Comparison of ENCODE assay signal across 8 mouse cellular contexts in genomic region chr2:165034131-165035057, GRCm38 (mm10). TPM values are rescaled to one million over a fixed set of nuclear protein-coding genes. Genes with fewer than 3 reads are reported as not detected.
DNase-seq lines count a peak whose midpoint lies in the region; ATAC-seq and TF ChIP-seq lines count a peak whose summit lies in the region.

Ncoa5 (minus strand) TSS chr2:165034867.

- peak within 1 kb of the TSS; percentile 67 for H3K4me2 ChIP-seq in CH12.LX (ENCODE audit: insufficient read depth, low read depth, poor library complexity, severe bottlenecking)
- peak within 1 kb of the TSS; percentile 79 for H3K4me2 ChIP-seq in forebrain, embryonic 12.5 days
- peak within 1 kb of the TSS; percentile 65 for H3K4me2 ChIP-seq in heart, postnatal 0 days (ENCODE audit: low read depth, low read length)
- peak within 1 kb of the TSS; percentile 84 for H3K4me2 ChIP-seq in liver, embryonic 16.5 days (ENCODE audit: low read depth, low read length)
- H3K4me2 ChIP-seq in neural tube, embryonic 13.5 days: peak within 1 kb of the TSS; percentile 95

- peak within 1 kb of the TSS; percentile 79 to 90 (median 79) for H3K4me3 ChIP-seq in CH12.LX (replicated peaks in 1 of 3; ENCODE audit: low read depth in 2 of 3, low read length in 2 of 3, poor library complexity in 1 of 3)
- H3K4me3 ChIP-seq in forebrain, embryonic 12.5 days (replicated peaks): peak within 1 kb of the TSS; percentile 90
- peak within 1 kb of the TSS; percentile 96 for H3K4me3 ChIP-seq in heart, postnatal 0 days (ENCODE audit: low read depth, low read length)
- peak within 1 kb of the TSS; percentile 93 for H3K4me3 ChIP-seq in liver, embryonic 16.5 days (ENCODE audit: low read depth, low read length)
- peak within 1 kb of the TSS; percentile 97 for H3K4me3 ChIP-seq in neural tube, embryonic 13.5 days
- peak within 1 kb of the TSS; percentile 98 for H3K4me3 ChIP-seq in testis, adult 2 months (ENCODE audit: control insufficient read depth, low read depth, low read length)

- no peaks in the 10 kb centered on the region for H3K27me3 ChIP-seq in CH12.LX (replicated peaks)
- H3K27me3 ChIP-seq in forebrain, embryonic 12.5 days: peaks cover under 1% of the 10 kb centered on the region; the same call in 1 of the 2 replicates
- no peaks in the 10 kb centered on the region for H3K27me3 ChIP-seq in heart, postnatal 0 days (ENCODE audit: control insufficient read depth, insufficient read depth, low read length)
- H3K27me3 ChIP-seq in liver, embryonic 16.5 days (ENCODE audit: control insufficient read depth, insufficient read depth, low read depth, low read length): no peaks in the 10 kb centered on the region
- H3K27me3 ChIP-seq in neural tube, embryonic 13.5 days: no peaks in the 10 kb centered on the region
- no peaks in the 10 kb centered on the region for H3K27me3 ChIP-seq in testis, adult 2 months (ENCODE audit: control insufficient read depth, insufficient read depth, low read length)

- peak in 1 of 2 experiments; percentile 13; a peak in 1 of 4 replicates for TF ChIP-seq CTCF in CH12.LX (conservative IDR thresholded peaks at IDR 0.05 in 1 of 2, IDR thresholded peaks at IDR 0.05 in 1 of 2; ENCODE audit: low read depth in 2 of 2, low read length in 2 of 2)
- TF ChIP-seq CTCF in heart, postnatal 0 days (IDR thresholded peaks at IDR 0.05; ENCODE audit: low read depth): peak; percentile 7; the same call in 1 of the 2 replicates
- TF ChIP-seq CTCF in testis, adult 2 months (IDR thresholded peaks at IDR 0.05; ENCODE audit: control insufficient read depth, insufficient read depth, insufficient replicate concordance, low read depth, low read length): no peak

- peaks cover 11 to 47% of the 10 kb centered on the region in 2 experiments for H3K4me1 ChIP-seq in CH12.LX (ENCODE audit: control insufficient read depth in 1 of 2, insufficient read depth in 2 of 2)
- H3K4me1 ChIP-seq in forebrain, embryonic 12.5 days: peaks cover 38% of the 10 kb centered on the region
- peaks cover 7% of the 10 kb centered on the region; the same call in 1 of the 2 replicates for H3K4me1 ChIP-seq in heart, postnatal 0 days (ENCODE audit: control insufficient read depth, insufficient read depth)
- H3K4me1 ChIP-seq in liver, embryonic 16.5 days (ENCODE audit: control insufficient read depth, low read depth, low read length): peaks cover 16% of the 10 kb centered on the region
- peaks cover 36% of the 10 kb centered on the region for H3K4me1 ChIP-seq in neural tube, embryonic 13.5 days (replicated peaks)
- peaks cover 3% of the 10 kb centered on the region for H3K4me1 ChIP-seq in testis, adult 2 months (ENCODE audit: control insufficient read depth, insufficient read depth, low read length)

- WGBS in forebrain, embryonic 12.5 days: under 1% methylated on average over 99 of the region's 111 CpGs
- WGBS in heart, postnatal 0 days: under 1% methylated on average over 94 of the region's 111 CpGs
- WGBS in liver, embryonic 16.5 days (ENCODE audit: insufficient replicate concordance): under 1% methylated on average over 98 of the region's 111 CpGs
- WGBS in neural tube, embryonic 13.5 days: under 1% methylated on average over 110 of the region's 111 CpGs

- peaks cover 30% of the 10 kb centered on the region for H3K79me2 ChIP-seq in CH12.LX (replicated peaks; ENCODE audit: control insufficient read depth, extremely low read depth, insufficient read depth, poor library complexity, severe bottlenecking)

- peak; percentile 87 for TF ChIP-seq POLR2A in CH12.LX (IDR thresholded peaks at IDR 0.05; ENCODE audit: low read depth, low read length)
- peak; percentile 98 for TF ChIP-seq POLR2A in testis, adult 2 months (IDR thresholded peaks at IDR 0.05; ENCODE audit: control insufficient read depth, low read depth, low read length)

- peaks cover 0 to 7% of the 10 kb centered on the region in 2 experiments for H3K36me3 ChIP-seq in CH12.LX (replicated peaks in 1 of 2; ENCODE audit: control insufficient read depth in 1 of 2, insufficient read depth in 1 of 2, low read length in 1 of 2)
- H3K36me3 ChIP-seq in forebrain, embryonic 12.5 days (replicated peaks): no peaks in the 10 kb centered on the region
- H3K36me3 ChIP-seq in heart, postnatal 0 days (replicated peaks; ENCODE audit: control insufficient read depth, insufficient read depth, low read length): no peaks in the 10 kb centered on the region
- H3K36me3 ChIP-seq in liver, embryonic 16.5 days (ENCODE audit: control insufficient read depth, insufficient read depth): no peaks in the 10 kb centered on the region
- no peaks in the 10 kb centered on the region for H3K36me3 ChIP-seq in neural tube, embryonic 13.5 days
- H3K36me3 ChIP-seq in testis, adult 2 months (ENCODE audit: control insufficient read depth, insufficient read depth, low read length): no peaks in the 10 kb centered on the region; the same call in 1 of the 2 replicates

- peak; percentile 95 for DNase-seq in CH12.LX (ENCODE audit: extremely low read depth)
- peak; percentile 90 for DNase-seq in c-Kit-positive CD71-positive TER-119-negative erythroid progenitor cells, embryonic 14.5 days (ENCODE audit: low read depth)
- peak; percentile 94 for DNase-seq in heart, postnatal 0 days (ENCODE audit: low spot score)
- DNase-seq in kidney, postnatal 4 days: peak; percentile 98 to 99

- TF ChIP-seq RAD21 in CH12.LX (IDR thresholded peaks at IDR 0.05; ENCODE audit: low read depth, low read length): no peak

- H3K27ac ChIP-seq in CH12.LX (ENCODE audit: insufficient read depth, low read depth): peak within 1 kb of the TSS; percentile 50; the same call in 1 of the 2 replicates
- peak within 1 kb of the TSS; percentile 94 for H3K27ac ChIP-seq in forebrain, embryonic 12.5 days
- peak within 1 kb of the TSS; percentile 87 for H3K27ac ChIP-seq in heart, postnatal 0 days (ENCODE audit: low read depth)
- H3K27ac ChIP-seq in liver, embryonic 16.5 days (ENCODE audit: low read length): peak within 1 kb of the TSS; percentile 74
- peak within 1 kb of the TSS; percentile 93 for H3K27ac ChIP-seq in neural tube, embryonic 13.5 days (replicated peaks)
- H3K27ac ChIP-seq in testis, adult 2 months (ENCODE audit: control insufficient read depth, insufficient read depth, low read depth, low read length): peak within 1 kb of the TSS; percentile 97

- H3K9ac ChIP-seq in CH12.LX (ENCODE audit: insufficient read depth, low read depth): peak within 1 kb of the TSS; percentile 78
- peak within 1 kb of the TSS; percentile 98 for H3K9ac ChIP-seq in forebrain, embryonic 12.5 days
- peak within 1 kb of the TSS; percentile 96 for H3K9ac ChIP-seq in heart, postnatal 0 days (replicated peaks; ENCODE audit: low read depth, low read length)
- H3K9ac ChIP-seq in liver, embryonic 16.5 days (ENCODE audit: low read depth, low read length): peak within 1 kb of the TSS; percentile 94
- peak within 1 kb of the TSS; percentile 98 for H3K9ac ChIP-seq in neural tube, embryonic 13.5 days

- ATAC-seq in forebrain, embryonic 12.5 days (ENCODE audit: low FRiP score): peak; percentile 97
- ATAC-seq in heart, postnatal 0 days (ENCODE audit: insufficient read depth, low read depth): peak; percentile 98
- peak; percentile 95 for ATAC-seq in liver, embryonic 16.5 days (ENCODE audit: low read depth)
- peak; percentile 97 for ATAC-seq in neural tube, embryonic 13.5 days (ENCODE audit: low read depth)

- dilution Hi-C loops in CH12.LX (cut with MboI; ENCODE audit: extremely low pct_ligation_motif_present, extremely low pct_unique_long_range_greater_than_20kb, low sequenced_read_pairs): no loop called here

- H3K9me3 ChIP-seq in CH12.LX (replicated peaks; ENCODE audit: low read length): no peaks in the 10 kb centered on the region
- H3K9me3 ChIP-seq in forebrain, embryonic 12.5 days: no peaks in the 10 kb centered on the region
- H3K9me3 ChIP-seq in heart, postnatal 0 days (replicated peaks; ENCODE audit: control insufficient read depth, low read length): no peaks in the 10 kb centered on the region
- H3K9me3 ChIP-seq in liver, embryonic 16.5 days (replicated peaks; ENCODE audit: control insufficient read depth, low read length): no peaks in the 10 kb centered on the region
- H3K9me3 ChIP-seq in neural tube, embryonic 13.5 days: no peaks in the 10 kb centered on the region

- in situ Hi-C loops in CH12.LX (cut with MboI; ENCODE audit: low pct_ligation_motif_present, low pct_unique_long_range_greater_than_20kb, low sequenced_read_pairs): no loop called here

- no peak for TF ChIP-seq EP300 in CH12.LX (IDR thresholded peaks at IDR 0.05; ENCODE audit: low read length)
- no peak for TF ChIP-seq EP300 in heart, postnatal 0 days (IDR thresholded peaks at IDR 0.05; ENCODE audit: low read depth)

TF ChIP-seq in CH12.LX, 34 proteins besides CTCF, POLR2A, EP300 and RAD21 (continues in another document):
- TF ChIP-seq NELFE (IDR thresholded peaks at IDR 0.05; ENCODE audit: low read depth, low read length) (peak; percentile 84), ELF1 (IDR thresholded peaks at IDR 0.05; ENCODE audit: low read depth, low read length) (peak; percentile 44), RCOR1 (conservative IDR thresholded peaks at IDR 0.05; ENCODE audit: low read depth, low read length) (no peak), ZC3H11A (IDR thresholded peaks at IDR 0.05; ENCODE audit: low read depth, low read length) (no peak), MAZ (IDR thresholded peaks at IDR 0.05; ENCODE audit: low read depth, low read length) (peak; percentile 66; the same call in 1 of the 2 replicates), UBTF (IDR thresholded peaks at IDR 0.05; ENCODE audit: low read depth, low read length) (no peak), JUN (IDR thresholded peaks at IDR 0.05; ENCODE audit: insufficient read depth, low read depth, low read length) (no peak), NRF1 (IDR thresholded peaks at IDR 0.05; ENCODE audit: low read depth, low read length) (peak; percentile 81), BHLHE40 (IDR thresholded peaks at IDR 0.05; ENCODE audit: low read depth, low read length) (no peak), USF2 (conservative IDR thresholded peaks at IDR 0.05; ENCODE audit: low read depth, low read length) (no peak), GABPA (IDR thresholded peaks at IDR 0.05; ENCODE audit: insufficient replicate concordance, low read depth, low read length) (no peak), MXI1 (IDR thresholded peaks at IDR 0.05; ENCODE audit: low read depth, low read length) (peak; percentile 98), HCFC1 (IDR thresholded peaks at IDR 0.05; ENCODE audit: low read depth, low read length) (peak; percentile 81)

RNA-seq across cellular contexts. Expression of gene Ncoa5, which starts in this region (rescaled TPM):
- 20.1 and 26.5 TPM in 2 replicates for total RNA-seq in CH12.LX (2012; rRNA removed)
- total RNA-seq in CH12.LX (2014; rRNA removed): 18.6 and 18.9 TPM in 2 replicates
- polyA plus RNA-seq in CH12.LX (2012; ENCODE audit: insufficient read length, low read depth): 45.1 and 46.4 TPM in 2 replicates
- 138 and 144 TPM in 2 replicates for polyA plus RNA-seq in forebrain, embryonic 12.5 days (2016; fragmentation: Nextera tagmentation; extraction: Ambion mirVana)
- total RNA-seq in heart, postnatal 0 days (2014; rRNA removed; ENCODE audit: low replicate concordance): 20.0 and 30.7 TPM in 2 replicates
- 20.6 and 20.8 TPM in 2 replicates for polyA plus RNA-seq in heart, postnatal 0 days (2015; fragmentation: Nextera tagmentation; extraction: Ambion mirVana)
- polyA plus RNA-seq in liver, embryonic 16.5 days (2015; fragmentation: Nextera tagmentation; extraction: Ambion mirVana): 14.2 and 15.3 TPM in 2 replicates
- polyA plus RNA-seq in neural tube, embryonic 13.5 days (2015; fragmentation: Nextera tagmentation; extraction: Ambion mirVana): 97.3 and 111 TPM in 2 replicates
- 37.0 and 40.3 TPM in 2 replicates for polyA plus RNA-seq in testis, adult 2 months (2012; rRNA removed)

Comparison
In these comparisons a context has a peak if more than half of its experiments do, and no peak if none do; other contexts are left out.
1. Peak in every context shown above with its lines: DNase-seq, ATAC-seq, H3K4me3 ChIP-seq and H3K27ac ChIP-seq.